Mouse (Mus musculus) cortical plate, adult 2 months (tissue): ENCODE measurements around the gene Sgms1.

Source experiments
- CTCF ChIP-seq: fragments of 200-500 bp; IDR thresholded peaks from 2 replicates; pipeline ENCODE4 v1.5.1; 2011; ENCODE audit warnings: mild to moderate bottlenecking, control low read depth, low read length; ENCODE audit not compliant: insufficient read depth; ENCODE audit errors: extremely low read depth
- POLR2A ChIP-seq: fragments of 200-500 bp; IDR thresholded peaks from 2 replicates; pipeline ENCODE4 v1.6.1; 2011; ENCODE audit warnings: mild to moderate bottlenecking, low read length, control low read depth; ENCODE audit not compliant: insufficient read depth; ENCODE audit errors: extremely low read depth

GRCm38 (mm10) chr19:32120798-32121197, 268.7 kb downstream of the Sgms1 start:
- TF ChIP-seq POLR2A (no peak), CTCF (no peak)
